Mouse (Mus musculus) MEL (cell line): Measurements from ENCODE around the gene Magix. TPM values are rescaled to one million over a fixed set of nuclear protein-coding genes. Genes with fewer than 3 reads are reported as not detected.

ENCODE experiments used
- DNase-seq: peaks from one replicate; pipeline ENCODE4 v3.0.0; 2011; ENCODE audit warnings: low read depth, low spot score
- H3K27ac ChIP-seq: 2 replicates; pipeline ENCODE4 v1.5.1; 2012; ENCODE audit warnings: low read depth, mild to moderate bottlenecking, control low read depth, low read length, moderate library complexity; ENCODE audit not compliant: control insufficient read depth
- H3K27me3 ChIP-seq, 2 experiments: fragments of 150-350 bp in 1 of 2; sonication (generic) in 1 of 2; 2 replicates each; pipeline ENCODE4 v1.6.1; 2012; ENCODE audit warnings: low read length in 2 of 2, mild to moderate bottlenecking in 2 of 2, improper control_type of control experiment in 1 of 2, moderate library complexity in 1 of 2; ENCODE audit not compliant: insufficient read depth in 2 of 2, control insufficient read depth in 1 of 2
- H3K36me3 ChIP-seq, 2 experiments: 2 replicates each; pipeline ENCODE4 v1.6.1; 2012 to 2014; ENCODE audit warnings: low read length in 2 of 2, improper control_type of control experiment in 1 of 2, inconsistent platforms in 1 of 2, mild to moderate bottlenecking in 1 of 2; ENCODE audit not compliant: insufficient read depth in 2 of 2, control insufficient read depth in 1 of 2
- H3K4me1 ChIP-seq, 2 experiments: fragments of 150-350 bp in 1 of 2; sonication (generic) in 1 of 2; 2 replicates each; pipeline ENCODE4 v1.6.1; 2012; ENCODE audit warnings: low read length in 2 of 2, improper control_type of control experiment in 1 of 2, mild to moderate bottlenecking in 1 of 2; ENCODE audit not compliant: insufficient read depth in 2 of 2, control insufficient read depth in 1 of 2
- H3K4me3 ChIP-seq, 2 experiments: fragments of 150-350 bp in 1 of 2; sonication (generic) in 1 of 2; 2 replicates each; pipeline ENCODE4 v1.5.1; 2012; ENCODE audit warnings: low read depth in 2 of 2, low read length in 2 of 2, mild to moderate bottlenecking in 2 of 2, moderate library complexity in 2 of 2, control low read depth in 1 of 2, improper control_type of control experiment in 1 of 2; ENCODE audit not compliant: control insufficient read depth in 1 of 2, insufficient read depth in 1 of 2
- H3K79me2 ChIP-seq: 2 replicates; pipeline ENCODE4 v1.6.1; 2012; ENCODE audit warnings: mild to moderate bottlenecking, low read length, moderate library complexity; ENCODE audit not compliant: control insufficient read depth, poor library complexity, insufficient read depth
- H3K9ac ChIP-seq: 2 replicates; pipeline ENCODE4 v1.6.1; 2012; ENCODE audit warnings: low read depth, mild to moderate bottlenecking, control low read depth, low read length, moderate library complexity; ENCODE audit not compliant: control insufficient read depth, poor library complexity, severe bottlenecking
- H3K9me3 ChIP-seq: fragments of 150-350 bp; sonication (generic); replicated peaks from 2 replicates; pipeline ENCODE4 v1.6.1; 2012; ENCODE audit warnings: mild to moderate bottlenecking, low read length, improper control_type of control experiment, moderate library complexity; ENCODE audit not compliant: insufficient read depth
- BHLHE40 ChIP-seq: IDR thresholded peaks from 2 replicates; pipeline ENCODE4 v1.6.1; 2012; ENCODE audit warnings: low read depth, mild to moderate bottlenecking, inconsistent platforms, low read length, improper control_type of control experiment, borderline replicate concordance
- CHD2 ChIP-seq: IDR thresholded peaks from 2 replicates; pipeline ENCODE4 v1.6.1; 2011; ENCODE audit warnings: low read length, improper control_type of control experiment
- CTCF ChIP-seq, 3 experiments: IDR thresholded peaks in 2 of 3; conservative IDR thresholded peaks in 1 of 3; 2 replicates each; pipeline ENCODE4 v1.5.1; 2011 to 2012; ENCODE audit warnings: low read length in 3 of 3, low read depth in 2 of 3, mild to moderate bottlenecking in 2 of 3, improper control_type of control experiment in 1 of 3, inconsistent platforms in 1 of 3, mixed read lengths in 1 of 3, moderate library complexity in 1 of 3; ENCODE audit not compliant: control insufficient read depth in 1 of 3, insufficient read depth in 1 of 3, poor library complexity in 1 of 3, severe bottlenecking in 1 of 3
- E2F4 ChIP-seq: IDR thresholded peaks from 2 replicates; pipeline ENCODE4 v1.6.1; 2011; ENCODE audit warnings: low read depth, low read length, improper control_type of control experiment, borderline replicate concordance
- ELF1 ChIP-seq: IDR thresholded peaks from 2 replicates; pipeline ENCODE4 v1.6.1; 2014; ENCODE audit warnings: low read depth, mild to moderate bottlenecking, inconsistent platforms, low read length, improper control_type of control experiment, moderate library complexity
- EP300 ChIP-seq, 2 experiments: IDR thresholded peaks; 2 replicates each; pipeline ENCODE4 v1.6.1; 2011; ENCODE audit warnings: improper control_type of control experiment in 2 of 2, low read length in 2 of 2, low read depth in 1 of 2, mild to moderate bottlenecking in 1 of 2
- GATA1 ChIP-seq: IDR thresholded peaks from 2 replicates; pipeline ENCODE4 v1.6.1; 2011; ENCODE audit warnings: low read depth, low read length, improper control_type of control experiment
- HCFC1 ChIP-seq: IDR thresholded peaks from 2 replicates; pipeline ENCODE4 v1.6.1; 2012; ENCODE audit warnings: low read depth, mild to moderate bottlenecking, inconsistent platforms, low read length, improper control_type of control experiment, moderate library complexity
- KAT2A ChIP-seq: conservative IDR thresholded peaks from 2 replicates; pipeline ENCODE4 v1.6.1; 2012; ENCODE audit warnings: low read depth, low read length, improper control_type of control experiment, inconsistent platforms
- MXI1 ChIP-seq: IDR thresholded peaks from 2 replicates; pipeline ENCODE4 v1.6.1; 2011; ENCODE audit warnings: mild to moderate bottlenecking, low read depth, low read length, improper control_type of control experiment
- MYB ChIP-seq: IDR thresholded peaks from 2 replicates; pipeline ENCODE4 v1.6.1; 2011; ENCODE audit warnings: mild to moderate bottlenecking, low read depth, low read length, improper control_type of control experiment
- MYC ChIP-seq: IDR thresholded peaks from 2 replicates; pipeline ENCODE4 v1.6.1; 2011; ENCODE audit warnings: low read depth, mild to moderate bottlenecking, low read length, improper control_type of control experiment, moderate library complexity
- NRF1 ChIP-seq: IDR thresholded peaks from 2 replicates; pipeline ENCODE4 v1.6.1; 2014; ENCODE audit warnings: low read depth, mild to moderate bottlenecking, inconsistent platforms, low read length, improper control_type of control experiment, moderate library complexity; ENCODE audit not compliant: poor library complexity, insufficient read depth, severe bottlenecking
- POLR2A ChIP-seq, 2 experiments: IDR thresholded peaks; 2 replicates each; pipeline ENCODE4 v1.6.1; 2011 to 2012; ENCODE audit warnings: low read length in 2 of 2, mild to moderate bottlenecking in 2 of 2, control low read depth in 1 of 2, improper control_type of control experiment in 1 of 2, low read depth in 1 of 2, moderate library complexity in 1 of 2; ENCODE audit not compliant: control insufficient read depth in 1 of 2, insufficient read depth in 1 of 2, poor library complexity in 1 of 2
- RAD21 ChIP-seq: IDR thresholded peaks from 2 replicates; pipeline ENCODE4 v1.6.1; 2011; ENCODE audit warnings: mild to moderate bottlenecking, low read depth, low read length, improper control_type of control experiment
- RCOR1 ChIP-seq: IDR thresholded peaks from 2 replicates; pipeline ENCODE4 v1.6.1; 2012; ENCODE audit warnings: low read depth, mild to moderate bottlenecking, inconsistent platforms, low read length, improper control_type of control experiment
- SIN3A ChIP-seq: IDR thresholded peaks from 2 replicates; pipeline ENCODE4 v1.6.1; 2012; ENCODE audit warnings: low read length, improper control_type of control experiment, inconsistent platforms
- SMC3 ChIP-seq: IDR thresholded peaks from 2 replicates; pipeline ENCODE4 v1.6.1; 2011; ENCODE audit warnings: low read depth, low read length, improper control_type of control experiment
- USF1 ChIP-seq: IDR thresholded peaks from 2 replicates; pipeline ENCODE4 v1.6.1; 2014; ENCODE audit warnings: low read depth, mild to moderate bottlenecking, inconsistent platforms, low read length, improper control_type of control experiment, moderate library complexity
- USF2 ChIP-seq, 2 experiments: IDR thresholded peaks; 2 replicates each; pipeline ENCODE4 v1.6.1; 2011 to 2012; ENCODE audit warnings: improper control_type of control experiment in 2 of 2, low read length in 2 of 2, borderline replicate concordance in 1 of 2, inconsistent platforms in 1 of 2, low read depth in 1 of 2, mild to moderate bottlenecking in 1 of 2; ENCODE audit not compliant: insufficient read depth in 1 of 2
- ZKSCAN1 ChIP-seq: IDR thresholded peaks from 2 replicates; pipeline ENCODE4 v1.6.1; 2012; ENCODE audit warnings: low read depth, mild to moderate bottlenecking, inconsistent platforms, low read length, improper control_type of control experiment, moderate library complexity
- ZMIZ1 ChIP-seq: IDR thresholded peaks from 2 replicates; pipeline ENCODE4 v1.6.1; 2012; ENCODE audit warnings: low read depth, mild to moderate bottlenecking, inconsistent platforms, low read length, improper control_type of control experiment, moderate library complexity
- ZNF384 ChIP-seq: IDR thresholded peaks from 2 replicates; pipeline ENCODE4 v1.6.1; 2012; ENCODE audit warnings: low read depth, mild to moderate bottlenecking, inconsistent platforms, low read length, improper control_type of control experiment
- polyA plus RNA-seq, 2 experiments: library from polyadenylated mRNA; stranded (reverse) in 1 of 2; unstranded in 1 of 2; fragments of >175 nt in 1 of 2; fragments of >200 nt in 1 of 2; gene quantifications; 2 replicates each; pipeline versions ENCODE4 v1.2.1 to v1.2.4; 2012; ENCODE audit warnings: low replicate concordance in 2 of 2, low read depth in 1 of 2; ENCODE audit not compliant: insufficient read length in 2 of 2, insufficient read depth in 1 of 2, missing spikeins in 1 of 2
- total RNA-seq: library from RNA; depleted of rRNA; stranded (reverse); fragments of 300-350 nt; gene quantifications from 2 replicates; pipeline ENCODE4 v1.2.3, GENCODE M21; 2012

The Magix gene
- total and polyA plus RNA-seq, 3 experiments: 0.15 to 0.33 TPM; not detected in 1

DNA sequence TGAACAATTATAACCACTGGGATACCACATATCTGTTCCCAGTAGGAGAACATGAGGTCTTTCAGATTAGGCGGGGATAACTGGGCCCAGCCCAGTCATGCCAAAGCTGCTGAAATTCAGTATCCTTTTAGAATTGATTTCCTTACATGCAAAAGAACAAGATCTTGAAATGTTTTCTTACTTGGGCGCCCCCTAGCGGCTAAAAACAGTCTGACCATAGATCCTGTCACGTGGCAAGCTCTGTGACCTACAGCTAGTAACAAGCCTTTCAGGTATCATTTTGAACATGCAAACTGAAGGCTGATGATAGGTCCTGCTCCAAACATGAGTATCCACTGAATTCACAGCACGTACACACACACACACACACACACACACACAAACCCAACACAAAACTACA, 35.7 kb downstream of the Magix start (continued):
- no peak for TF ChIP-seq POLR2A (IDR thresholded peaks at IDR 0.05; ENCODE audit: control insufficient read depth in 1 of 2, insufficient read depth in 1 of 2, low read depth in 1 of 2, low read length in 2 of 2, poor library complexity in 1 of 2)
- TF ChIP-seq ELF1: no peak
- peak; percentile 87 for TF ChIP-seq MXI1
- peak; percentile 68 to 93 (median 78) for TF ChIP-seq CTCF (IDR thresholded peaks at IDR 0.05 in 2 of 3, conservative IDR thresholded peaks at IDR 0.05 in 1 of 3; ENCODE audit: control insufficient read depth in 1 of 3, insufficient read depth in 1 of 3, low read depth in 2 of 3, low read length in 3 of 3, poor library complexity in 1 of 3, severe bottlenecking in 1 of 3)
- TF ChIP-seq EP300 (IDR thresholded peaks at IDR 0.05; ENCODE audit: low read depth in 1 of 2, low read length in 2 of 2): no peak
- TF ChIP-seq USF2 (IDR thresholded peaks at IDR 0.05; ENCODE audit: borderline replicate concordance in 1 of 2, insufficient read depth in 1 of 2, low read depth in 1 of 2, low read length in 2 of 2): peak; percentile 58 to 89; a peak in 3 of 4 replicates
- TF ChIP-seq BHLHE40: peak; percentile 84; the same call in 1 of the 2 replicates
- TF ChIP-seq ZKSCAN1: no peak
- TF ChIP-seq MYC: peak; percentile 98
- TF ChIP-seq SMC3: peak; percentile 87
- 0 out of 2 replicates have a peak, but pooled peaks have one; percentile 13 for TF ChIP-seq ZNF384

DNA sequence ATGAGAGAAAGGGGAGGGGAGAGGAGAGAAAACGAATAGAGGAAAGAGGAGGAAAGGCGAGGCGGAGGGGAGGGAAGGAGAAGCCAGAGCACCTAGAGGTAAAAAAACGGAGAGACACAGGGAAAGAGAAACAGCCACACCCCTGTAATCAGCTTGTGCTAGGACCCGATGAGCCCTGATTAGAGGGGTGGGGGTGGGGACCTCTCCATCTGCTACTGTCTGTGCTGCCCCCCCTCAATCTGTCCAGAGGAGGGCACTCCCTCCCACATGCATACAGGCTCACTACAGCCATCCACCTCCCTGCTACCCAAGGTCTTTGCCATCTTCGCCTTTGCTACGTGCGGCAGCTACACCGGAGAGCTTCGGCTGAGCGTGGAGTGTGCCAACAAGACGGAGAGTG, 40.3 kb downstream of the Magix start:
- no peak for DNase-seq
- no peak overlapping the region for H3K9ac ChIP-seq
- no peaks in the 10 kb centered on the region for H3K27me3 ChIP-seq
- no peak overlapping the region for H3K4me3 ChIP-seq
- H3K79me2 ChIP-seq: no peaks in the 10 kb centered on the region; the same call in 1 of the 2 replicates
- 0 out of 6 replicates have a peak, but pooled peaks of 1 of the 3 experiments have one; percentile 11 for TF ChIP-seq CTCF (IDR thresholded peaks at IDR 0.05 in 2 of 3, conservative IDR thresholded peaks at IDR 0.05 in 1 of 3; ENCODE audit: control insufficient read depth in 1 of 3, insufficient read depth in 1 of 3, low read depth in 2 of 3, low read length in 3 of 3, poor library complexity in 1 of 3, severe bottlenecking in 1 of 3)
- no peak for TF ChIP-seq ZKSCAN1
- H3K9me3 ChIP-seq: no peaks in the 10 kb centered on the region
- H3K27ac ChIP-seq: no peak overlapping the region
- peaks cover 0 to 5% of the 10 kb centered on the region in 2 experiments; a peak in 2 of 4 replicates for H3K36me3 ChIP-seq
- H3K4me1 ChIP-seq: peaks cover 0 to 11% of the 10 kb centered on the region in 2 experiments; a peak in 1 of 4 replicates

DNA sequence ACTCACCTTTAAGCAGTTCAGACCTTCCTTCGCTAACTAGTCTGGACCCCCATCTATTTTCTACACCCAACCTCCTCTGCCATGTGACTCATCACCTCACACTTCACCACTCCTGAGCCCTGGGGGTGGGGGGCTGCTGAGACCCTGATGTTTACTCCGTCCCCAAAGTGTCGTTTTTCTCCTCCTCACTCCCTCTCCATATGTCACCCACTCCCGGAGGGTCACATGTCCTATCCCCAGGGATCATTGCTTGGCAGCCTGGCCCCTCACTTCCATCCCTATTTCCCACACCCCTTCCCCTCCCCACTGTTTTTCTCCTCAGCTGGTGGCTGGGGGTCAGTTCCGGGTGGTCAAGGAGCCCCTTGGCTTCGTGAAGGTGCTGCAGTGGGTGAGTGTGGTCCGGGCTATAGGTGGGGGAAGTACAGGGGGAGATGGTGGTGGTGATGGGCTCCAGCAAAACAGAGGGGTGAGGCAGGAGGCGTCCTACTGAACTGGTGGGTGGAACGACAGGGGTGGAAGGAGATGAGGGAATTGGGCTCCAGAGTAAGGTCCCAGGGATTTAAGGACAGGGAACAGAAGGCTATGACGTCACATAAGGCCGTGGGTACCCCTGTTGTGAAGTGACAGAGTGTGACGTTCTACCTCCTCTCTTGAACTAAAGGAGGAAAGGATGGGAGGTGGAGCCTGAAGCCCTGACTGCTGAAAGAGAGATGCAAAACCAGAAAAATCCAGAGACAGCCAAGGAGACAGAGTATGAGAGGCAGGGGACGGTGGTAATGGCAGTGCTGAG, 41.3 kb downstream of the Magix start:
- no peak overlapping the region for H3K27ac ChIP-seq

More for the DNA sequence above, 41.3 kb downstream of the Magix start:
- no peaks in the 10 kb centered on the region for H3K9me3 ChIP-seq
- no peaks in the 10 kb centered on the region; the same call in 1 of the 2 replicates for H3K79me2 ChIP-seq
- H3K9ac ChIP-seq: no peak overlapping the region
- no peak overlapping the region for H3K4me3 ChIP-seq
- H3K36me3 ChIP-seq: peaks cover 0 to 5% of the 10 kb centered on the region in 2 experiments; a peak in 2 of 4 replicates
- TF ChIP-seq HCFC1 (no peak), POLR2A (IDR thresholded peaks at IDR 0.05; ENCODE audit: control insufficient read depth in 1 of 2, insufficient read depth in 1 of 2, low read depth in 1 of 2, low read length in 2 of 2, poor library complexity in 1 of 2) (no peak), ZKSCAN1 (no peak), ZMIZ1 (no peak), SIN3A (no peak), GATA1 (no peak), USF2 (IDR thresholded peaks at IDR 0.05; ENCODE audit: borderline replicate concordance in 1 of 2, insufficient read depth in 1 of 2, low read depth in 1 of 2, low read length in 2 of 2) (no peak), CHD2 (no peak), CTCF (IDR thresholded peaks at IDR 0.05 in 2 of 3, conservative IDR thresholded peaks at IDR 0.05 in 1 of 3; ENCODE audit: control insufficient read depth in 1 of 3, insufficient read depth in 1 of 3, low read depth in 2 of 3, low read length in 3 of 3, poor library complexity in 1 of 3, severe bottlenecking in 1 of 3) (no peak), NRF1 (no peak), USF1 (no peak), KAT2A (no peak), ELF1 (no peak), E2F4 (no peak), MYB (no peak), ZNF384 (no peak), RCOR1 (no peak), BHLHE40 (no peak), RAD21 (no peak)
- H3K27me3 ChIP-seq: no peaks in the 10 kb centered on the region
- no peak for DNase-seq
- peaks cover 0 to 18% of the 10 kb centered on the region in 2 experiments; a peak in 1 of 4 replicates for H3K4me1 ChIP-seq
